Mouse (Mus musculus) midbrain, postnatal 0 days (tissue): ENCODE measurements around the gene Il21r. TPM values are rescaled to one million over a fixed set of nuclear protein-coding genes. Genes with fewer than 3 reads are reported as not detected.

Source experiments
- ATAC-seq: fragments of 200-750 bp; cut with Nextera tagmentation; 2 replicates; pipeline ENCODE4 v1.8.0; 2017; ENCODE audit warnings: moderate number of reproducible peaks, mild to moderate bottlenecking, moderate TSS enrichment, moderate library complexity; ENCODE audit not compliant: low FRiP score
- DNase-seq: peaks from one replicate; pipeline ENCODE4 v3.0.0-alpha.2; 2015; ENCODE audit warnings: low spot score
- H3K27ac ChIP-seq: fragments of 300-500 bp; sonication (generic); 2 replicates; pipeline ENCODE4 v1.5.1; 2014; ENCODE audit warnings: low read depth, mild to moderate bottlenecking, low read length, mixed read lengths
- H3K27me3 ChIP-seq: fragments of 300-500 bp; sonication (generic); 2 replicates; pipeline ENCODE4 v1.6.1; 2014; ENCODE audit warnings: low read length, control low read depth, mixed read lengths; ENCODE audit not compliant: insufficient read depth
- H3K36me3 ChIP-seq: fragments of 300-500 bp; sonication (generic); 2 replicates; pipeline ENCODE4 v1.6.1; 2014; ENCODE audit warnings: low read length, control low read depth, mixed read lengths; ENCODE audit not compliant: insufficient read depth
- H3K4me1 ChIP-seq: fragments of 300-500 bp; sonication (generic); 2 replicates; pipeline ENCODE4 v1.6.1; 2014; ENCODE audit warnings: mild to moderate bottlenecking, control low read depth, antibody characterized with exemption, low read length, mixed read lengths; ENCODE audit not compliant: insufficient read depth
- H3K4me2 ChIP-seq: fragments of 300-500 bp; sonication (generic); 2 replicates; pipeline ENCODE4 v1.6.1; 2014; ENCODE audit warnings: low read depth, mild to moderate bottlenecking, low read length, mixed read lengths; ENCODE audit not compliant: poor library complexity, severe bottlenecking
- H3K4me3 ChIP-seq: fragments of 300-500 bp; sonication (generic); 2 replicates; pipeline ENCODE4 v1.5.1; 2014; ENCODE audit warnings: low read depth, mild to moderate bottlenecking, low read length, moderate library complexity
- H3K9ac ChIP-seq: fragments of 300-500 bp; sonication (generic); replicated peaks from 2 replicates; pipeline ENCODE4 v1.6.1; 2014; ENCODE audit warnings: mild to moderate bottlenecking, low read length, moderate library complexity, mixed read lengths; ENCODE audit not compliant: poor library complexity, severe bottlenecking
- H3K9me3 ChIP-seq: fragments of 300-500 bp; sonication (generic); 2 replicates; pipeline ENCODE4 v1.6.1; 2016; ENCODE audit warnings: low read length, control low read depth
- CTCF ChIP-seq: IDR thresholded peaks from 2 replicates; pipeline ENCODE4 v1.5.1; 2016; ENCODE audit warnings: antibody characterized with exemption, mild to moderate bottlenecking
- WGBS: fragments of 180-500 bp; shearing (Covaris S2); extraction: QIAGEN DNeasy Blood & Tissue Kit; methylation state at CpG from one replicate; pipeline ENCODE4 v1.1.7; 2014; 5-methylcytosine and 5-hydroxymethylcytosine counted together
- polyA plus RNA-seq: library from polyadenylated mRNA; unstranded; fragments of >200 nt; fragmentation: Nextera tagmentation; extraction: Ambion mirVana; gene quantifications from 2 replicates; pipeline ENCODE4 v1.2.1, GENCODE M21; 2015
- total RNA-seq: library from RNA; depleted of rRNA; stranded (reverse); fragments of >200 nt; gene quantifications from 2 replicates; pipeline ENCODE4 v1.2.3, GENCODE M21; 2014

Gene Il21r
- total and polyA plus RNA-seq, 2 experiments from 2014 or later: 0.21 to 0.44 TPM

- Histone ChIP-seq H3K27me3 (no peaks in the 10 kb centered on the region), H3K36me3 (no peaks in the 10 kb centered on the region), H3K9me3 (no peaks in the 10 kb centered on the region), H3K9ac (no peak overlapping the region), H3K27ac (no peak overlapping the region), H3K4me2 (no peak overlapping the region), H3K4me1 (no peaks in the 10 kb centered on the region), H3K4me3 (no peak overlapping the region)
- TF ChIP-seq CTCF: no peak
- no peak for ATAC-seq
- 91% methylated on average over 6 of the region's 6 CpGs for WGBS
- DNase-seq: no peak
Observed at GRCm38 (mm10) chr7:125601280-125601670, 2.0 kb upstream of the Il21r start.

GRCm38 (mm10) chr7:125601821-125602448 is 1.3 kb upstream of the Il21r start:
- 76% methylated on average over 11 of the region's 11 CpGs for WGBS
- H3K4me3 ChIP-seq: no peak overlapping the region
- no peak for ATAC-seq

GRCm38 (mm10) chr7:125604362-125605319 is 1.4 kb downstream of the Il21r start:
- no peak overlapping the region for H3K4me2 ChIP-seq
- no peak for TF ChIP-seq CTCF
- no peak overlapping the region for H3K9ac ChIP-seq
- H3K36me3 ChIP-seq: no peaks in the 10 kb centered on the region
- WGBS: 83% methylated on average over 12 of the region's 12 CpGs
- no peak for DNase-seq
- H3K9me3 ChIP-seq: no peaks in the 10 kb centered on the region
- H3K4me3 ChIP-seq: no peak overlapping the region
- H3K27me3 ChIP-seq: no peaks in the 10 kb centered on the region
- no peak overlapping the region for H3K27ac ChIP-seq
- H3K4me1 ChIP-seq: no peaks in the 10 kb centered on the region
- no peak for ATAC-seq

More at GRCm38 (mm10) chr7:125601821-125602448, 1.3 kb upstream of the Il21r start:
- no peaks in the 10 kb centered on the region for H3K4me1 ChIP-seq
- H3K27me3 ChIP-seq: no peaks in the 10 kb centered on the region
- DNase-seq: no peak
- TF ChIP-seq CTCF: no peak
- no peak overlapping the region for H3K27ac ChIP-seq
- H3K9ac ChIP-seq: no peak overlapping the region
- H3K9me3 ChIP-seq: no peaks in the 10 kb centered on the region
- no peak overlapping the region for H3K4me2 ChIP-seq
- H3K36me3 ChIP-seq: no peaks in the 10 kb centered on the region

- Histone ChIP-seq H3K27ac (no peak overlapping the region), H3K36me3 (no peaks in the 10 kb centered on the region), H3K9ac (no peak overlapping the region), H3K4me1 (no peaks in the 10 kb centered on the region), H3K27me3 (no peaks in the 10 kb centered on the region), H3K4me2 (no peak overlapping the region), H3K4me3 (no peak overlapping the region), H3K9me3 (no peaks in the 10 kb centered on the region)
- ATAC-seq (no peak), DNase-seq (no peak)
- 72% methylated on average over 4 of the region's 4 CpGs for WGBS
- TF ChIP-seq CTCF: no peak
Observed at GRCm38 (mm10) chr7:125605725-125606139, 2.5 kb downstream of the Il21r start.

GRCm38 (mm10) chr7:125606265-125607164 is 3.3 kb downstream of the Il21r start:
- ATAC-seq (no peak), DNase-seq (no peak)
- H3K27me3 ChIP-seq: no peaks in the 10 kb centered on the region
- no peaks in the 10 kb centered on the region for H3K4me1 ChIP-seq
- WGBS: 72% methylated on average over 2 of the region's 2 CpGs
- H3K36me3 ChIP-seq: no peaks in the 10 kb centered on the region
- H3K27ac ChIP-seq: no peak overlapping the region
- no peak for TF ChIP-seq CTCF
- no peak overlapping the region for H3K4me2 ChIP-seq
- H3K9ac ChIP-seq: no peak overlapping the region
- H3K4me3 ChIP-seq: no peak overlapping the region
- no peaks in the 10 kb centered on the region for H3K9me3 ChIP-seq
